Mouse (Mus musculus) megakaryocyte-erythroid progenitor cell, adult 5-6 weeks (primary cell): ENCODE measurements around the gene Lrrc4c. TPM values are rescaled to one million over a fixed set of nuclear protein-coding genes. Genes with fewer than 3 reads are reported as not detected.

Experiments used
- ATAC-seq: replicated peaks from 2 replicates; pipeline ENCODE4 v1.8.0; 2016; ENCODE audit warnings: mild to moderate bottlenecking, inconsistent platforms; ENCODE audit not compliant: severe bottlenecking, poor library complexity, low FRiP score, low TSS enrichment
- total RNA-seq, 2 experiments: library from RNA; stranded (forward) in 1 of 2; stranded (reverse) in 1 of 2; fragments of 200-1000, 215-1000 nt in 1 of 2; fragments of >200 nt in 1 of 2; fragmentation: Nextera tagmentation in 1 of 2; gene quantifications; 2 replicates each; pipeline ENCODE4 v1.2.3; 2014 to 2017

The Lrrc4c gene
- total RNA-seq, 2 experiments from 2014 or later, result not detected

DNA sequence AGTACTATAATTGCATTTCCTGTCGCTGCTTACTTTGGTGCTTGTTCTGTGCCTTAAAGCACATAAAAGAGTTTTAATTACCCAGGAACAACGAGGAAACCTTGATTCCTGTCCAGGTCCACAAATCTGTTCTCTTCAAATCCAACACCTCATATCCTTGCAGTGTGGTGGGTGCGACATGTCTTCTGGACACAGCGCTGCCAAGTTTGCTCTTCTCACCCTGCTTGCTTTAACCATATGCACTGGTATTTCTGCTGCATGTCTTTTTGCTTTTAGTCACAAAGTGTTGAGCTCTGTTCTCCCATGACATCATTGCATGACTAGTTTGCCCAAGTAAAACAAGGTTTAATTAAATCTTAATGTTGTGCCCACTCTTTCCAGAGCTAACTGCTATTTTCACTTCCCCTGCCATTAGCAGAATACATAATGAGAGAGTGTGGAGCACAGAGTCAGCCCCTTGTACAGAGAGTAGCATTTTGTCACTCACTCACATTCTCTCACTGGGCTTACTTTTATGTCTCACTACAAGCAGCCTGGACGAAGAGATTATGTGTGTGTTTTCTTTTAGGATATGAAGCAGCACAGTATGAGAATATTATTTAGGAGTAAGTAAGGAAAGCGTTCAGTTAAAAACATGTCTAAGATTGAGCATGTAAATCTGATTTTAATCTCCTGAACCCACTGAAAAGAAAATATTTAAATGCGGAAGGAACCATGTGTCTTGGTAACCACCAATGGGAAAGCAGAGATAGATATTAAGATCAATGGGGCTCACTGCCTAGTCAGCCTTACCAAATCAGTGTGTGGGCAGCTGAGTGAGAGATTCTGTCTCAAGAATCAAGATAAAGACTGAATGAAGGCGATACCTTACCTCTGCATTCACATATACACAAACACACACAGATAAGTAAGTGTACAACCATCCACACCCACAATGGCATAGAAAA is 1096.7 kb downstream of the Lrrc4c start:
- ATAC-seq, result no peak

DNA sequence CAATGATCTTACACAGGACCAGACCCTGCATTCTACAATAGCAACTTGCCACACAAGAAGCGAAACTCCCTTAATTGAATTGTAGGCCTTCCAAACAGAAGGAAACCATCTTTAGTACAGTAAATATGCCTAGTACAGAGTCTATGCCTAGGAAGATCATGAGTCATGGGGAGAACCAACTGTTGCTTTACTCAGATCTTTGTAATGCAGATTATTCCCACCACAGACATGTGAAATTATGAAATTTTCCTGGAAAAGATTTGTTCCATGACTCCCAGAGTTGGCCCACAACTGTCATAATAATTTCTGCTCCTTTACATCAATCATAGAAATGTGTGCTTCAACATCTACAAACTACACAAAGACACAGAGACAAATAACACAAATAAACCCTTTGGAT is 1116.2 kb downstream of the Lrrc4c start:
- ATAC-seq, result no peak

DNA sequence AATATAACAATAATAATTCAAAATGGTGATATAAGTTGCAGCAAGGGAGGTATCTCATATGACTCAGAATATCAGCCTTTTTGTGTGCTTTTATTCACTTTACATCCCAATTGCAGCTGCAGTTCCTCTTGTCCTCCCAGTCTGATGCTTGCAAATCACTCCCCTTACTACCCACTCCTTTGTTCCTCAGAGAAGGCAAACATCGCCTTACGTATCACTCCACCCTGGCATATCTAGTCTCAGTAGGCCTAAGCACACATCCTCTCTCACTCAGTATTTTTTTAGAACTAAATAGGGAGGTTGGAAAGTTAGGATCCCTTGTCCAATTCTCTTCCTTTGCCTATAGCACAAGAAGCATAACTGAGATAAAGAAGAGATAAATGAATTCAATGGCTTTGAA is 1117.6 kb downstream of the Lrrc4c start:
- no peak for ATAC-seq

DNA sequence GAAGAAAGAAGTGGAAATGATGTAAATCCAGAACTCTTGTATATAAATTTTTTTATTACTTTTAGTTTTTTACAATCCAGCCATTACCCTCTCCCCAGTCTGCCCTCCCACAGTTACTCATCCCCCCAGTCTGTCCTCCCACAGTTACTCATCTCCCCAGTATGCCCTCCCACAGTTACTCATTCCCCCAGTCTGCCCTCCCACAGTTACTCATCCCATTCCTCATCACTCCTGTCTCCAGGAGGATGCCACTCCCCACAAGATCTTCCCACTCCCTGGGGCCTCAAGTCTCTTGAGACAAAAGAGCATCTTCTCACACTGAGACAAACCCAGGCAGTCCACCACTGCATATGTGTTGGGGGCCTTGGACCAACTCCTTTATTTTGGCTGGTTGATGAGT is 1119.8 kb downstream of the Lrrc4c start:
- no peak for ATAC-seq

DNA sequence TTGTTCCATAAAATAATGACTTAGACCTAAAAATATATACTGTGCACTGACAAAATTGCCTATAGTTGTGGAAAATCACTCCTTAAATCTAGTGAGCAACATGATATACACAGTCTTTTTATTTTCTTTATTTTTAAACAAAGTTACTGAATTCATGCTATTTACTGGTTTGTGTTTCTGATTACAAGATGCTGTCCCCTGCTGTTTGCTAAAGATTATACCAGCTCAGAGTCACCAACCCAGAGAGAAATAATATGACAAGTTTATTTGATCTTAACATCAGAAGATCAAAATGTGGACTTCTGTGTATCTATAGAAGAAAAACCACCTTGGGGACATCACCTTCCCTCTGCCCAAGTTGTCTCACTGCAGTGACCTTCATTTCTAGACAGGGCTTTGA is 1145.6 kb downstream of the Lrrc4c start:
- no peak for ATAC-seq

DNA sequence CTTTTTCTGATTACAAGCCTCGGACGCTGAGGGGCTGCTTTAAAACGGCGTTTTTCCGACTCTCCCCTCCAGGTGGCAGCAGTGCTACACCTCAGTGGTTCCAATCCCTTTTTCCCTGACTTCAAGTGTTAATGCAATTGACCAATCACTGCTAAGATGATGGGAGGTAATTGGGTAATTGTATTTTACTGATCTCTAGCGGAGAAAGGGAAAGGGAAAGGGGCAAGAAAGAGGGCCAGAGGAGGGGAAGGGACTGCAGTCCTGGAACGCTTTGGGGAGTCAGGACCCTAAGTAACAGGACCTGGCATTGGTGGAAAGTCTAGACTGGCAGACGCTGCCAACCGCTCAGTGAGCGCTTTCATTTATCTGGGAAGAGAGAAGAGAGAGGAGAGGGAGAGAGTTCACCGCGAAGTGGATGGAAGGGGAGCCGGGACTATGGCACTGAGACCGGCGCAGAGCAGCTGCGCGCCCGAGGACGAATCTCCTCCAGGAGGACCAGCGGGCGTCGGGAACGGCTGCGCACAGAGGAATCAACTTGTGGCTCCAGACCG is 1148.3 kb downstream of the Lrrc4c start:
- ATAC-seq, result peak; percentile 90

DNA sequence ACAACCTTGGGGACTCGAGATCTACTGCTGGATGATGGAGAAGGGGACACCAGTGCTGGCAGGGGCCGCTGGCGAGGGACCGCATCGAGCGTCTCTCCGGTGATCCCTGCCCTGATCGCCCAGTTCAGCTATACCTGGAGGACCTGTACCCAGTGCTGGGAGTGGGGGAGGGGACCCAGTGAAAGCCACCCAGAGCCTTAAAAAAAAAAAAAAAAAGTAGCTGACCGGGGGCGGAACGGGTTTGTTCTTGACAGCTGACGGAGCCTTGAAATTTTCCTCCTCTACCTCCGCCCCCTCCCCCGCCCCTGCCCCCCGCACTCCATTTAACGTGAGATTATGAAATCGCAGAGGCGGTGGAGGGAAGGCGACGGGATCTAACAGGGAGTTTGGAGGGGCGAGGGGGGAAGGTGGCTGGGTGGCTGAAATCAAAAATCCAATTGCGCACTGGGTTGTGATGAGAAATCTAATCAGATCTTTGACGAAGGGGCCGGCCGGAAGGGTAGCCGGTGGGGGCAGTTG is 1149.1 kb downstream of the Lrrc4c start:
- no peak for ATAC-seq

DNA sequence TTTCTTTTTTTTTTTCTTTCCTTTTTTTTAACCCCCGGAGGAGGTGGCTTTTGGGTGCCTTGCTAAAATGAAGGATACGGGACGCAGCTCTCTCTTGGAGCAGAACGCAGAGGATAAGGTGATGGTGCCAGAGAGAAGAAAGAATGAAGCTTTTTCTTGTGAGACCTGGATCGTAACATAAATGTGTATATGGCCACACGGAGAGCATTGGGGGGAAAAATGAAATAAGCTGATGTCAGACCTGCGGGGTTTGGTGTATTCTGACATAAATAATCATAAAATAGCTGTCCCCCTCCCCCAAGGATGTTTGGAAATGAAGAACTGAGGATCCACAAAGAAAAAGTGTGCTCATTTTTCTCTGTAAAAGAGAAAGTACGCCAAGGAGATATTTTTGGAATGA is 1149.7 kb downstream of the Lrrc4c start:
- ATAC-seq, result no peak

DNA sequence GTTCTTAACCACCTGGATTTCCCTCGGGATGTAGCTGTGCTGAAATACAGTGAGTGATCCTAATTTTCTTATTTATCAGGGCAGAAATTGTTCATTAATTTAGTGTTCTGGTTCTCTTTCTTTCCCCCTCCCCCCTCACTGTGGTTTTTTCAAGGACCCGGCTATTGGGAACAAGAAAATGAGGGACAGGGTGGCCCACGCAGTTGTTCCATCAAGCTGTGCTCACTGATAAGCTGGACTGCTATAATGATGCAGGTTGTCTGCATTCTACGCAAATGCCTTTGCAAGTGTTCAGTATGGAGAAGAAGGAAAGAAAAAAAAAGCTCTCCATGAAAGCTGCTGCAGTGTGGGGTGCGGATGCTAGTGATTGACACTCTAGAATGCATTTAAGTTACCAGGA is 1150.4 kb downstream of the Lrrc4c start:
- no peak for ATAC-seq

DNA sequence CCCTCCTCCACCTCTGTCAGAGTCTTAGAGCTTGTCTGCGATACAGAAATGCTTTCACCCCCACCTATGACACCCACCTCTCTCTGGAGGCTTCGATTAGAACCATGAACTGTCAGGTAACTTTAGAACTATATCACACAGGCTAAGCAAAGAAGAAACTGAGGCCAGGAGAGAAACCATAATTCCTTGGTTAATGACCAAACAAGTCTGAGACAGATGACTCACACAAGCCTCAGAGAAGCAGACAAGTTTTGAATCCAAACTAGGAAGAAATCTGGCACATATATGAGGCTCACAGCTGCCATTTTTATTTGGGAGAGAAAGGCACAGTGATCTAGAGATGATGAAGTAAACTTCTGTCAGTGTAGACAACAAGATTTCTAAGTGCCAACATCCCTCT is 1151.4 kb downstream of the Lrrc4c start:
- ATAC-seq, result no peak

DNA sequence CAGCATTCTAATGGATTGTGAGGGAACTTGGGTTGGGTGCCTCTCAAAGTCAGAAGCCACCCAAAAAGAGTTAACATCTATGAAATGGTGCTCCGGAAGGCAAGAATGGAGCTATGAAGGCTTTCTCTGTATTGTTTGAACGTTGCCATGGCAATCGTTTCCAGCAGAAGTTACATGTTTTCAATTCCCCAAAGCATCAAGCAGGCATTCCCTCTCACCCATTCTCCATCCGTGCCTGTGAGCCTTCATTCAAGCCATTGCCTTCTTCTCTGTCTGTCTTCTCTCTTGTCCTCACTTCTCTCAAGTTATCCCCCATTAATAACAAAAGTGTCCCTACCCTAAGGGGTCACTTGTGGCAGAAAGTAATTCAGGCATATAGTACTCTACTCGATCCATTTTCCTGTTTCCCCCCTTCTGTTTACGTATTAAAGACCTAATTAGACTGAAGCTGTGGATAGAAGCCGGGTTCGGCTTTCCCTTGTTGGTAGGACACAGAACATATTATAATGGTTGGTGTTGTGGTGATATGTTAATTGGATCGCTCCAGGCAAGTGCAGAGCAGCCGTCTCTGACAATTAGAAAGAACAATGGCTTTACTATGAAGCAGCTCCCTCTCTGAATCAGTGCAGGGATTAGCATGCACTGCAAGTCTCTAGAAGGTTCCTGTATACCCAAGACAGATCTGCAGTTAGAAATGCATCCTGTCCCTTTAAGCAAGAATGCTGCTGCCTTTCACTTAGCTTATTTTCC is 1160.4 kb downstream of the Lrrc4c start:
- no peak for ATAC-seq

DNA sequence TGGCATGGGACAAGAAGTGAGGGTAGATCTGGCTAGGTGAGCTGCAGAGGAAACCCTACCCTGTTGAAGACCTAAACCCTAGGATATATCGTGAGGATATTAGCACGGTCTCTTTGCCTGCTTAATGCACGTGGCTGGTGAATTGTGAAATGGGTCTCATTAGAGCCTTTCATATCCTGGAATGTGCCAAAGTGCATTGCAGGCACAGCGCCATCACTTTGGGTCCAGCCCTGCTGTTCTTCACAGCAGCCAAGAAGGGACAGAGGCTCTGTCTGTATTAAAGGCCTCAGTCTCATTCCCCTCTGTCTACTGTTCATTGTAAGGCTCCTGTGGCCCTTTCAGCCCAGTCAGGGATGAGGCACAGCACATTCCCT is 1160.9 kb downstream of the Lrrc4c start:
- no peak for ATAC-seq

DNA sequence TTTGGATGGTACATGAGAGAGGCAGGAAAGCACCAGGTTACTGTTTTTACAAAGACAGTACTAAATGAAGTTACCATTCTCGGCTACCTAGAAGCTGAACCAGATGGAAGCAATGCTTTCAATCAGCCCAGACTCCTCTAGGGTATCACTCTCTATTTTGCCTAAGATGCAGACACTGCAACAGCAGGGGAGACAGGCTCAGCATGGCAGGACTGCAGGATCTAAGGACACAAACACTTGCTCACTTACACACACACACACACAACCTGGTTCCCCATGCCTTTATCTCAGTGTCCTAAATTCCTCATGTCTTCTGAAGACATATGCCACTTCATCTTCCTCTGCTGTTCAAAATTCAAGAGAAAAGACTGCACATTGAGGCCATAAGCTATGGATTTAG is 1167.0 kb downstream of the Lrrc4c start:
- no peak for ATAC-seq

DNA sequence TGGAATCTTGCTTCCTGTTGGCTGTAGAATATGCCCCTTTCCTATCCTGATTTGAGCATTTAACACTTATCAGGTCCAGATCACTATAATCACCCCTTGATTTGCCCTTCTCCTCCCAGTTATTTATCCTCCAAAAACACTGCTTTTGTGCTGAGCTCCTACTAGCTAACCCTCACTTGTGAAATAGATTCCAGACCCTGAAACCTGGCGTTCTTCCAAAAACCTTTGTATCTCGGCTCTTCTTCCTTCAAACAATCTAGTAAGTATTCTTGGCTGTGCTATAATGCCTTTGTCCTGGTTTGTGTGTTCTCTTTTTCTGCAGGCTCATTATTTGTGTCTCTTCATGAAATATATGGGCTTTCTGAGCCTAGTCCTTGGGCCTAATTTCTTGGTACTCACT is 1167.6 kb downstream of the Lrrc4c start:
- ATAC-seq, result no peak

DNA sequence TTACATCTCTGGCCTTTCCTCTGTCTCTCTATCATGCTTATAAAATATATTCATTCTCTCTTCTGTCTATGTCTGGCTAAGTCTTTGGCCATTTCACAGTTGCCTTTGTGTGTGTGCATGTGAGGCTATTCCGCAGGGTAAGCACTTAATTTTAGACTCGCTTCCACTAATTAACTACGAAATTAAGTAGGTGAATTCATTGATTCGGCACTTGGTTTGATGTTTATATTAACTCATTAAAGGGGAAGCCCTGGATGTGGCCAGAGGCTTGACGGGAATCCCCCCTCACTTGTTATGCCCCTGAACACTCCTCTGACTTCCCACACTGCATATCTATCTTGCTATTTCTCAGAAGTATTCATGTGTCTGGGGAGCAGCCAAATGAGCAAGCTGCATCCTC is 1169.6 kb downstream of the Lrrc4c start:
- no peak for ATAC-seq

DNA sequence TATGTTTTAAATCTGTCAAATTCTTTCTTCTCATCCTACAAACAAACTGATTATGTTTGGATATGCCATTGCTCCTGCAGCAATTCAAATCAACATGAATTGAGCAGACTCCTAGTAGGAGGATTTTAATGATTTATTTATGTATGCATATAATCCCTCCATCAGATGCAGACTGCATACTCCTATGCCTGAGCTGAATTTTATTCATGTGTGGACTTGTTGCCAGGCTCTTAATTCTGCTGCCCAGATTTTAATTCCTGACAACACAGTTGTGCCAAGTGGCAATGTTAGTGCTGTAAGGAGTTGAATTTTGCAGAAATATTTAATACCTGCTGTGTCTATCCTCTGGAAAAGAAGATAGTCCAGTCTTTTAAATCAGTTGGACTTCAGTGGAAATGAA is 1179.1 kb downstream of the Lrrc4c start:
- ATAC-seq, result no peak

DNA sequence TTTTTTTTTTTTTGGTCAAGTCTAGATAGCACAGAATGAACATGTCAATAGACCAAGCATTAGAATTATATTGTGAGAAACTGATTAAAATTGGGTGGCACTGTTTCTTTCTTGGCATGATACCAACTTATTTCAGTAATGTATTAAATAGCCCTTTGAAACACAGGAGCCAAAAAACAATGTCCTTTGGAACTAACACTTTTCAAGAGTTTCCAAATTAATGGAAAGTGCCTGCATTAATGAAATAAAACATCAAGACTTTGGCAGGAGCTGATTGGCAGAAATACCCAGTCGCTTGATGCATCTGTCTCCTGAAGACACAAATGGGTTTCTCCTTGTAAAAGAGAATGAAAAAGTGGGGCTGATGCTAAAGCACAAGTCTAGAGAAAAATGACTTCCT is 1184.5 kb downstream of the Lrrc4c start:
- no peak for ATAC-seq

DNA sequence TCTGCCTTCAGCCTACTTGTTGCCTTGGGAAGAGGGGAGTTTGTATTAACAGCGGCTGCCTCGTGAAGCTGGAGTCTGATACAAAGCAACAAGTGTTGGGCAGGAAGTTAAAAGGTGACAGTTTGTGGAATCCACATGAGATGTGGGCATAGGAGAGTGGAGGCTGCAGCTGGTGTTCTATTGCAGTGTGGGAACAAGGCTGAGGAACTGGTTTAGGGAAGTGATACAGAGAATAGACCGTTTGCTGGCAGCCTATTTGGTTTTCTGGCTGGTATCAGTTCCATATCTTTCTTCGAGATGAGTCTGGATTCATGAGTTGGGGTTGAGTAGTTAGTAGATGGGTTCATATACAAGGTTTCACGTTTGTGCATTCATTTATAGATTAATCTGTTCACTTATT is 1186.9 kb downstream of the Lrrc4c start:
- no peak for ATAC-seq

DNA sequence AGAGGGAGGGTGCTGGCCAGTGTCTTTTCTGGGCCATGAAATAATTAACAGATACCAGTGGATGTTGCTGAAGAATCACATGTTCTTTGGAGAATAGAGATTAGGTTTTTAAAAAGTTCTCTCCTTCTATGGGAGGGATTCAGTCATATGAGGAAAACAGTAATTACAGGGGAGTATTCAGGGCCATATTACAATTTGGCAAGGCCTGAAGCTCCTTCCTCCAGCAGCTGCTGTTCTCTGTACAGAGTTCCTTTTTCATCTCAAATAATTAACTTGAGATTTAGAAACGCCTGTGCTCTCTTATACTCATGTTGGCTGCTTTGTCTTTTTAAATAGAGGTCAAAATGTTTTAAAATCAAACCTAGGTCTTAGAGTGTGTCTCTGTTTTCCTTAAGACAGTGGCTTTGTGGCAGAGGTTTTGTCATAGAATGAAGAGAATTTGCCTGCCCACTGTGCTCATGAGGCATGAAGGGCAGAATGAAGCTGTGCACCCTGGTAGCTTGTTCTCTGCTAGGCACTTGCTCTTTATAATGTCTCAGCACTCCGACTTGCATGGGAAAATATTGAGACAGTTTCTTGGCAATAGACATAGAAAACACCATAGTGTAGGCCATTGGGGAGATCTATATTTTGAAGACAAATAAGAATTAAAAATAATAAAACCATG is 1206.4 kb downstream of the Lrrc4c start:
- no peak for ATAC-seq

DNA sequence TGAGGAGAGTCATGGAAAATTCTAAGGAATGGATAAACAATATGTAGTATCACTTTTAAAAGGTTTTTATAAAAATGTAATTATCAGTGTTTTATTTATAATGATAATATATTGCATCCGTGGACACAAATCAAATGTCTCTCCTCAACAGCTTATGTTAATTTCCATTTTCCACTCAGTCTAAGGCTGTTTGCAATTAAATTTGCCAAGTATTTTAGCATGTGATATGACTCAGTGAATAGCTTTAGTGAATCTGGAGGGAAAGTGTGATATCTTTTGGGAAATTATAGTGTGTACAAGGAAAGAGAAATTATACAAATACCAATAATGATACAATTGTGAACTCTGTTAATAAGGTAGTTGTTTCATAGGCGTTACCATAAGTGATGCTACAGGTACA is 1207.1 kb downstream of the Lrrc4c start:
- ATAC-seq, result no peak
